8 mouse cellular contexts compared by ENCODE assay signal in genomic region chr11:98773635-98774295, GRCm38 (mm10). TPM values are rescaled to one million over a fixed set of nuclear protein-coding genes. Genes with fewer than 3 reads are reported as not detected.
DNase-seq lines count a peak whose midpoint lies in the region; ATAC-seq lines count a peak whose summit lies in the region.

No protein-coding gene starts in this region.

- no peak overlapping the region for H3K9ac ChIP-seq in hindbrain, embryonic 11.5 days (ENCODE audit: low read depth, low read length)

- H3K4me2 ChIP-seq in hindbrain, embryonic 11.5 days (replicated peaks; ENCODE audit: low read depth, low read length): peak overlapping the region; percentile 63

- 2% methylated on average over 37 of the region's 37 CpGs for WGBS in hindbrain, embryonic 11.5 days

- ATAC-seq in frontal cortex, adult (ENCODE audit: low TSS enrichment): peak; percentile 31
- ATAC-seq in hindbrain, embryonic 11.5 days (ENCODE audit: low FRiP score): peak; percentile 86

- no peaks in the 10 kb centered on the region for H3K36me3 ChIP-seq in hindbrain, embryonic 11.5 days (ENCODE audit: control insufficient read depth, insufficient read depth, low read length)

- H3K9me3 ChIP-seq in hindbrain, embryonic 11.5 days (ENCODE audit: control insufficient read depth, low read length): no peaks in the 10 kb centered on the region

- H3K27ac ChIP-seq in hindbrain, embryonic 11.5 days (ENCODE audit: low read depth, low read length): no peak overlapping the region

- H3K4me3 ChIP-seq in hindbrain, embryonic 11.5 days (ENCODE audit: low read depth, low read length): peak overlapping the region; percentile 29

- peaks cover 12% of the 10 kb centered on the region for H3K4me1 ChIP-seq in hindbrain, embryonic 11.5 days (replicated peaks; ENCODE audit: control insufficient read depth, insufficient read depth, low read length)

- peak; percentile 95 for DNase-seq in MN1 (ENCODE audit: low spot score)
- peak; percentile 100 for DNase-seq in cerebellum, adult 9-10 months
- DNase-seq in hindbrain, embryonic 11.5 days (ENCODE audit: low spot score): peak; percentile 93
- peak; percentile 96 to 99 for DNase-seq in layer of hippocampus, postnatal 14 days (ENCODE audit: low spot score in 2 of 2)
- DNase-seq in lung, postnatal 14 days: peak; percentile 99
- DNase-seq in retina, adult 2 months (ENCODE audit: low read depth, low spot score): peak; percentile 100
- DNase-seq in thymus, postnatal 36 days: peak; percentile 97 to 98

- H3K27me3 ChIP-seq in hindbrain, embryonic 11.5 days (ENCODE audit: control insufficient read depth, insufficient read depth, low read length): no peaks in the 10 kb centered on the region

RNA-seq across cellular contexts. Expression of gene Nr1d1, which starts 1.4 kb away (rescaled TPM):
- 0.92 and 1.4 TPM in 2 replicates for polyA plus RNA-seq in hindbrain, embryonic 11.5 days (2014; fragmentation: Nextera tagmentation; extraction: Ambion mirVana)
- total RNA-seq in layer of hippocampus, postnatal 14 days (2021): 10 to 100 TPM; 53.3 to 65.3 TPM

RNA-seq across cellular contexts. Expression of gene Msl1, which starts 21.6 kb away (rescaled TPM):
- polyA plus RNA-seq in hindbrain, embryonic 11.5 days (2014; fragmentation: Nextera tagmentation; extraction: Ambion mirVana): 25.0 and 28.0 TPM in 2 replicates
- total RNA-seq in layer of hippocampus, postnatal 14 days (2021): 100 to 1,000 TPM; 149 to 161 TPM

RNA-seq across cellular contexts. Expression of gene Casc3, which starts 30.9 kb away (rescaled TPM):
- polyA plus RNA-seq in hindbrain, embryonic 11.5 days (2014; fragmentation: Nextera tagmentation; extraction: Ambion mirVana): 44.6 and 49.6 TPM in 2 replicates
- total RNA-seq in layer of hippocampus, postnatal 14 days (2021): 10 to 100 TPM; 56.7 to 59.7 TPM

RNA-seq across cellular contexts. Expression of gene Thra, which starts 33.3 kb away (rescaled TPM):
- 34.7 and 41.4 TPM in 2 replicates for polyA plus RNA-seq in hindbrain, embryonic 11.5 days (2014; fragmentation: Nextera tagmentation; extraction: Ambion mirVana)
- 1,000 to 10,000 TPM; 1,264 to 1,291 TPM for total RNA-seq in layer of hippocampus, postnatal 14 days (2021)

RNA-seq across cellular contexts. Expression of gene Med24, which starts 44.5 kb away (rescaled TPM):
- 47.3 and 60.8 TPM in 2 replicates for polyA plus RNA-seq in hindbrain, embryonic 11.5 days (2014; fragmentation: Nextera tagmentation; extraction: Ambion mirVana)
- 100 to 1,000 TPM; 109 to 110 TPM for total RNA-seq in layer of hippocampus, postnatal 14 days (2021)
